Mouse (Mus musculus) liver (tissue): ENCODE results near the gene Ywhah.
"Not testable (repeated sequence)": the region's sequence is repeated elsewhere in the genome, so short reads cannot be mapped to it uniquely, and the experiment has no call there.

Experiments used
- DNase-seq: peaks from one replicate; pipeline ENCODE4 v3.0.0-alpha.2; 2020; ENCODE audit warnings: mixed read lengths

Ywhah gene

GRCm38 (mm10) chr5:33011132-33012106, 7.2 kb upstream of the Ywhah start:
- DNase-seq = no peak

GRCm38 (mm10) chr5:33014096-33014495, 4.5 kb upstream of the Ywhah start:
- no peak for DNase-seq

- no peak for DNase-seq
Observed at GRCm38 (mm10) chr5:33015579-33015978, 3.0 kb upstream of the Ywhah start.

GRCm38 (mm10) chr5:33018189-33018560, 441 bp upstream of the Ywhah start:
- no peak for DNase-seq

GRCm38 (mm10) chr5:33019426-33019821, 808 bp downstream of the Ywhah start:
- DNase-seq = peak; percentile 52

GRCm38 (mm10) chr5:33021622-33022021, 3.0 kb downstream of the Ywhah start:
- no peak for DNase-seq

- DNase-seq = no peak
Observed at GRCm38 (mm10) chr5:33023337-33023736, 4.7 kb downstream of the Ywhah start.

GRCm38 (mm10) chr5:33024474-33024873, 5.9 kb downstream of the Ywhah start:
- DNase-seq = no peak

GRCm38 (mm10) chr5:33028656-33029055, 10.0 kb downstream of the Ywhah start:
- no peak for DNase-seq

GRCm38 (mm10) chr5:33030425-33031175, 12.0 kb downstream of the Ywhah start:
- no peak for DNase-seq

- peak; percentile 42 for DNase-seq
Observed at GRCm38 (mm10) chr5:33032036-33032773, 13.6 kb downstream of the Ywhah start.

- peak; percentile 90 for DNase-seq
Observed at GRCm38 (mm10) chr5:33033121-33033520, 14.5 kb downstream of the Ywhah start.

GRCm38 (mm10) chr5:33033633-33034032, 15.0 kb downstream of the Ywhah start:
- DNase-seq = peak; percentile 42

GRCm38 (mm10) chr5:33034100-33034499, 15.5 kb downstream of the Ywhah start:
- DNase-seq = peak; percentile 65

- no peak for DNase-seq
Observed at GRCm38 (mm10) chr5:33034916-33035315, 16.3 kb downstream of the Ywhah start.

GRCm38 (mm10) chr5:33038656-33039509, 20.3 kb downstream of the Ywhah start:
- no peak for DNase-seq

- peak; percentile 77 for DNase-seq
Observed at GRCm38 (mm10) chr5:33039510-33039911, 20.9 kb downstream of the Ywhah start.

GRCm38 (mm10) chr5:33040735-33041134, 22.1 kb downstream of the Ywhah start:
- DNase-seq = not testable (repeated sequence)

GRCm38 (mm10) chr5:33043397-33043796, 24.8 kb downstream of the Ywhah start:
- no peak for DNase-seq

- DNase-seq = no peak
Observed at GRCm38 (mm10) chr5:33044636-33045315, 26.2 kb downstream of the Ywhah start.

- no peak for DNase-seq
Observed at GRCm38 (mm10) chr5:33045316-33045705, 26.7 kb downstream of the Ywhah start.
